Mouse (Mus musculus) megakaryocyte progenitor cell, adult 5-6 weeks (primary cell): ENCODE measurements around the gene Keg1. TPM values are rescaled to one million over a fixed set of nuclear protein-coding genes. Genes with fewer than 3 reads are reported as not detected.
"Not testable (repeated sequence)": the region's sequence is repeated elsewhere in the genome, so short reads cannot be mapped to it uniquely, and the experiment has no call there.

Source experiments
- ATAC-seq: replicated peaks from 2 replicates; pipeline ENCODE4 v1.8.0; 2016; ENCODE audit warnings: mild to moderate bottlenecking, moderate TSS enrichment, inconsistent platforms; ENCODE audit not compliant: poor library complexity
- total RNA-seq, 2 experiments: library from RNA; stranded (forward) in 1 of 2; stranded (reverse) in 1 of 2; fragments of 157-497, 149-512 nt in 1 of 2; fragments of 200-1000 nt in 1 of 2; gene quantifications; 2 replicates each; pipeline versions ENCODE4 v1.2.3 to v1.2.4; 2015 to 2017

The Keg1 gene
- total RNA-seq (2015) (not detected in 2 replicates), total RNA-seq (2017) (not detected in 2 replicates)

DNA sequence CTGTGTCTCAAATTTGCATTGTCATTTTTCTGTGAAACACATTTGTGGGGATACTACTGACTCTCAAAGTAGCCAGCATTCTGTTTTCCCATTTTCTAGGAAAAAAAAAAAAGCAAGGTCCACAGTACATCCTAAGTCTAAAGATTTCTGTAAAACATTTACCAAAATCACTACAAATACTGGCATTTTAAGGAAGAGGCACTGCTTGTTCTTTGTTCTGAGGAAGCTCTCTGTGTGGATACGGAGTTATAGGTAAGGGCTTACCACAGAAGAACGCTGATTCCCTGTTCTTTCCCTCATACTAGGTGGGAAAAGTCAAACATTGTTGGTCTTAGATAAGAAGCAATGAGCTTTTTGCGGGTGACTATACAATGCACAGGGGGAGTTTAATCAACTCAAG, at the start of gene Keg1:
TSS of gene Keg1 (plus strand) at position 197 of the 400 bp plus-strand sequence.
- no peak for ATAC-seq

DNA sequence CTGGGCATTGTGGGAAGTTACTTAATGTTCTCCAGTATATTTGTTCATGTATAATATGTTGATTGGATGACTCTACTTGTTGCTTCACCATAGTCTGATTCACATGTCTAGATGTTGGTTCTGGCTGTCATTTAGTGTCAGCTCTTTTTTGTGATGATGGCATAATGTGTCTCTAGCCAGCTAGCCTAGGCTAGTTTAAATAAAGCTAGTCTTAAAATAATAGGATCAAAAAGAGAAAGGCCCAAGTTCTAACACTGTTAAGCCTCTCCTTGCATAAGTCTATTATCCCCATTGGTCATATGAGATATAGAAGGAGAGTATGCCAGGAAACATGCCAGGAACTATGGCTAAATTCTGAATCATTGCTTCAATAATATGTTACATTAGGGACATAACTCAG, 46.1 kb upstream of the Keg1 start:
- ATAC-seq = no peak

DNA sequence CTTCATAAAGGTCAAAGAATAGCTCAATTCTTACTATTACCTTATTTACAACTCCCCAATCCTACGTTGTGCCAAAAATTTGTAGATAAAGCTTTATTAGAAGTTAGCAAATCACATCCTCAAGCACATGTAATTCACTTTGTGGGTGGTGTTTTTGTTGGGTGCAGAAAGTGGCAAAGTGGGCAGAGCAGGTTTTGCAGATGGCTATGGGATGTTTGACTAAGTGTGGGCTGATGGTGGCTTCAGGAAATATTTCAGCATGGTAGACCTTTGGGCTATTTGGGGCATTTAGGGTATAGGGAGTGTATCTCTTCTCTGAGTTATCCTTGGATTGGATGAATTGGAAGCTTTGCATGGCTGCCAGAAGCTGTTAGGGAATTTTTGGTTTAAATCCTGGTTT, 29.4 kb upstream of the Keg1 start:
- ATAC-seq = no peak

DNA sequence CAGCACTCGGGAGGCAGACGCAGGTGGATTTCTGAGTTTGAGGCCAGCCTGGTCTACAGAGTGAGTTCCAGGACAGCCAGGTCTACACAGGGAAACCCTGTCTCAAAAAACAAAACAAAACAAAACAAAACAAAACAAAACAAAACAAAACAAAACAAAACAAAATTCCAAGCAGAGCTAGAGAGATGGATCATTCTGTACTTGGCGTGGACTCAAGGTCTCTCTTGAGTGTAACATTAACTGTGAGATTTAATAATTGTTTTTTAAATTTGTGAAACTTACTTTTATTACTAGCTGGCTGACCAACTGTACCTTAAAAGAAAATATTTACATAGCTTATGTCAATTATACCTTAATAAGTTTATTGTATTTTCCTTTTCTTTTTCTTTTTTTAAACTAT, 27.0 kb upstream of the Keg1 start:
- not testable (repeated sequence) for ATAC-seq

DNA sequence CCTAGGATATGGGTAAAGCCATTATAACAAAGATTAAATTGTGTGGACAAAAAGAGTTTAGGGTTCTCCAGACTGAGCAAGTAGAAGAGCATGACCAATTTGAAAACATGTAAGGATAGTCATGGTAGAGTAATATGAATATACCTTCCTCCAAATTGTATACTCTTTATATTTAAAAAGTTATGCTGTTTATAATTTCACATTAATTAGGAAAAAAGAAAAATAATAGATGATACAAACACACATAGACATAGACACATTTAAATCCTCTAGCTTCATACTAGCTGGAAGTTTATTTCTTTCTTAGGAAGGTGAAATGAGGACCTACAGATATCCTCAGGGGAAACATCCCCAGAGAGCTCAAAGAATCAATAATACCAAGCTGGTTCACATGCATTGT, 25.4 kb upstream of the Keg1 start, which contains the start of gene Olfr1442:
TSS of gene Olfr1442 (plus strand) at position 301 of the 400 bp plus-strand sequence.
- ATAC-seq = no peak

DNA sequence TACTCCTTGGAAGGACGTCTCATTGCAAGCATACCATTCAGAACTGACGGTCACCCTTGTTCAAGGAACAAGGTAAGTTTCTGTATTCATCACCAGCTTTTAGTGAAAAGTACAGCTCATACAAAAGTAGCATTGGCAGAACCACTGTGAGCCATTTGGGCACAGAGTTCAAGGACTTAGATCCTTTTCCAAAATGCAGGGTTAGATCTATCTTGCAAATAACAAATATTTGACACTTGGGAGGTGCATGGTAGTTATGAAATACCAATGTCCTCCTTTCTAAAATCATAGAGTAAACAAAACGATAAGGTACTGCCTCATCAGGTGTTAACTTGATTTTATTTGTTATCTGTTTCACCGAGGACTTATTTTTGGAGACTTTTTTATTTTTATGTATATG, 24.5 kb upstream of the Keg1 start:
- no peak for ATAC-seq

DNA sequence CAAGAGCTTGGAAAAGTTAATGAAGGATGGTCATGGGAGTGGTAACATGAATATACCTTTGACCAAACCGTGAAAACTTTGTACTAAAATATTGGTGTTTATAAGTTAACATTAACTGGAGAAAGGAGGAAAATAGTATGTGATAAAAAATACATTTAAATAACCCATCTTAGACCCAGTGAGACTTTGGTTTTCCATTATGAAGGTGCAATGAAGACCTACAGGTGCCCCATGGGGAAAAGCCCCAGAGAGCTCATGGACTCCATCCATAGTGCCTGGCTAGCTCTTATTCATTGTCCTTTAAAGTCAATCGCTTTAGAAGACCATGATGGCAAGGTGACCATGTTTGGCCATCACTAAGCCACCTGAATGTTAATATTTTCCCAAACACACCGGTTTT, 17.8 kb upstream of the Keg1 start, which contains the start of gene Olfr1443:
TSS of gene Olfr1443 (plus strand) at position 301 of the 400 bp plus-strand sequence.
- no peak for ATAC-seq

DNA sequence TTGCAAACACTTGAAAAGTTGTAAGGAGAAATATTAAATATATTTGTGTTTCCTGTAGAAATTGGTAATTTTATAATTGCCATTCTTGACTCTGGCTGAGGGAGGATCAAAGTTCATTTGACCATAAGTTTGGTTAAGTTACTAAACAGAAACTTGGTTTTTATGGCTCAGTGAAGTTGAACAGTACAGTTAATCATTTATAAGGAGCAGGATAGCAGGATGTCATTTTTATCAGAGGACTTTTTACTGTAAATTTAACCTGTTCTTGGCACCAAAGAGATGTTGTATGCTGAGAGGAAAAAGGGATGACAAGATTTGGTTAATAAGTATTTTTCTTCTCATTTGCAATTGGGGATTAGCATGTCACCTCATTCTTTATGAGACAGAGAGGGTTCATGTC, 10.9 kb upstream of the Keg1 start:
- no peak for ATAC-seq

DNA sequence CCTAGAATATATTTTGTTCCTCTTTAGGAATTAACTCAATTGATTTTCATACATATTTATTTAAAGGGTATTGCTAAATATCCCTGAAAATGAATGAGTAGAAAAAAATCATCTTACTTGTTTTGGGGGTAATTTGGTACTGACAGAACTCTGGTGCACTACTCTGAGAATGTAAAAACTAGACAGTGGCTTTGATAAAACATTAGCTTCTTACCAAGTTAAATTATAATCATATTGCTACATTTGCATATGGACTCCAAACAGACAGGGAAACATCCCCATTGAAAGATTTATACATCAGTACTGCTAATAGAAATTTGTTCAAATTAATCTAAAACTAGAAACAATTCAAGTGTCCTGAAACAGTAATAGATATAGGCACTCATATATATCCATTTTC, 10.4 kb upstream of the Keg1 start:
- no peak for ATAC-seq

DNA sequence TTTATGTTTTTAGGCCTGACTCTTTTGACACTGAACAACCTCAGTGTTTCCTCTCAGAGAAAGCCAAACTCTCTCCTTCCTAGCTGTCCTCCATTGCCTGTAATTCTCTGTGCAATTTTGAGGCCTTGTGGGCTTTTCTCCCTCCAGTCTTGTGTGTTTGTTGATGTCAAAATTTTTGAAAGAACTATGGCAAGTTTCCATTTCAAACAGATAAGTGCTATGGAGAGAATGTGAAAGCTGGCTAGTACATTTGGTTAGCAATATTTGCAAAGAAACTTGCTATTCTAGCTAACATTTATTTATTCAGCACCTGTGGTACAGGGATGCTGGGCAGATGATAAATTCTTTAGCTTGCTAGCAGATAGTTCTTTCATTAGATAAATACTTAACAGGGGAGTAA, 635 bp downstream of the Keg1 start:
- no peak for ATAC-seq

DNA sequence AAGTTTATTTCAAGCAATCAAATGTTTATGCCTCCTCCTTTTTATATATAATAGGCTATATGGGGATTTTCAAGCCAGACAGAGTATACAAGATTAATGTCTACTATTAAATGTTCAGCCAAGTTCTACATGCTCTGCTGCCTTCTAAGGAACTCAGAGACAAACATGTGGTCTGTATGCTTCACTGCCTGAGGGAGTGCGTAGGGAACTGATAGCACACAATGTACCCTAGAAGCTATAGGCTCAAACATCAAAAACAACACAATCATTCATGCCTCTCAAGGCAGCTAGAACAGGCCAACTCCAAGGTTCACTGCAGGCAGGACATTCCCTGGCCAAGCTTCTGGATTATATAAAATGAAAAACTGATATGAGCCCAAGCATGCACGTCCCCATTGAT, 12.9 kb downstream of the Keg1 start:
- no peak for ATAC-seq

DNA sequence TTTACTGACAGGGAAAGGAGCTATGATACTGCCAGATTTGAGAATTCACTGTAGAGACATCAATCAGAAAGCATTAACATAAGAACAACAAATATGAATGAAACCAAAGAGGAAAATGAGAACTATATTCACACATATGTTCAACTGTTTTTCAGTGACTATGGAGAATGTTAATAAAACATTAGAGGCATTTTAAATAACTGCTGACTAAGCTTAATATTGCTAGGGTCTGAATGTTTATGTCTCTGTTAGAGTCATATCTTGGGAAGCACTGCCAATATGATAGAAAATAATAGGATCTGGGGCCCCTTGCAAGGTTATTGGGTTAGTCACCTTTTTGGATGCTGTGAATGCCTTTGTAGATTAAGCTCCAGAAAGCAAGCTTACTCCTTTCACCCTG, 13.4 kb downstream of the Keg1 start:
- ATAC-seq = no peak

DNA sequence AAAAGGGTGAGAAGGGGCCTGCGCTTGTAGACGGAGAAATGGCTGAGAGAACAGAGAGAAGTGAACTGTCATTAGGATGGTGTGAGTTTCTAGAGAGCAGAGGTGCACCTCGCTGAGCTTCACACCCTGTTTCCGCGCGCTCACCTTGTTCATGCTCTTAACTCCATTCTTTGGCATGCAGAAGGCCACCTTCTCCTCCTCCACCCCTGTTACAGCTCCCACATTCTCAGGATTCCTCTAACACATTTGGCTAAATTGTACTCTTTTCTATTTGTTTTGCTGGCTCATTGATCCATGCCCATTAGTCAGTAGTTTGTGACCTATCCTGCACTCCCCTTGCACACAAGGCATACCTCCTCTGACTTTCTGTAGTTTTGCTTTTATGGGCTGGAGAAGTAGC, 23.6 kb downstream of the Keg1 start:
- no peak for ATAC-seq

DNA sequence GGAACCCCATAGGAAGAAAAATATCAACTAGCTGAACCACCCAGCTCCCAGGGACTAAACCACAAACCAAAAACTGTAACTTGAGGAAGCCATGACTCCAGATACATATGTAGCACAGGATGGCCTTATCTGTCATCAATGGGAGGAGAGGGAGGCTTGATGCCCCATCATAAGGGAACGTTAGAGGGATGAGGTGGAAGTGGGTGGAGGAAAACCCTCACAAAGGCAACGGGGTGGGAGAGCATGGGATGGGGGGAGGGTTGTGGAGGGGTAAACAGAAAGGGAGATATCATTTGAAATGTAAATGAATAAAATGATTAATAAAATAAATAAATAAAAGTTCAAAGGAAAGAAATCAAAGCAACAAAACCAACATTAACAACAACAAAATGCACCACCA, 24.9 kb downstream of the Keg1 start:
- no peak for ATAC-seq

DNA sequence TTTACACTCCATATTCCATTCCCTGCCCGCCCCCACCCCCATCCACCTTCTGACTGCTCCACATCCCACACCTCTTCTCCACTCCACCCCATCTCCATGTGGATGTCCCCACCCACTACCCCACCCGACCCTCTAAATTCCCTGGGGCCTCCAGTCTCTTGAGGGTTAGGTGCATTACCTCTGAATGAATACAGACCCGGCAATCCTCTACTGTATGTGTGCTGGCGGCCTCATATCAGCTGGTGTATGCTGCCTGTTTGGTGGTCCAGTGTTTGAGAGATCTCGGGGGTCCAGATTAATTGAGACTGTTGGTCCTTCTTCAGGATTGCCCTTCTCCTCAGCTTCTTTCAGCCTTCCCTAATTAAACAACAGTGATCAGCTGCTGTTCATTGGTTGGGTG, 25.3 kb downstream of the Keg1 start:
- ATAC-seq = not testable (repeated sequence)

DNA sequence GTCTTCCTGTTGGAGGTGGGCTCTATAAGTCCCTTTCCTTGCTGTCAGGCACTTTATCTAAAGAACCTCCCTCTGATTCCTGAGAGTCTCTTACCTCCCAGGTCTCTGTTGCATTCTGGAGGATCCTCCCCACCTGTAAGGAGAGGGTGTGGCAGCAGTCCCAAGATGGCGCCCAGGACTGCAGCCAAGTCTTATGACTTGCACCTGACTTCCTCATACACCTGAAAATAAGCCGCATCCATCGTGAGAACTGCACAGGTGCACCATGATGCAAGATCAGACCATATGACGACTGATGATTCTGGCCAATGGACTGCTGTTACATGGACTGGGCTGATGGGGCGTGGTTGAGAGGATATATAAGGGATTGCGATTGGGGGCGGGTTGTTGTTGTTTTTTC, 26.0 kb downstream of the Keg1 start:
- ATAC-seq = not testable (repeated sequence)

DNA sequence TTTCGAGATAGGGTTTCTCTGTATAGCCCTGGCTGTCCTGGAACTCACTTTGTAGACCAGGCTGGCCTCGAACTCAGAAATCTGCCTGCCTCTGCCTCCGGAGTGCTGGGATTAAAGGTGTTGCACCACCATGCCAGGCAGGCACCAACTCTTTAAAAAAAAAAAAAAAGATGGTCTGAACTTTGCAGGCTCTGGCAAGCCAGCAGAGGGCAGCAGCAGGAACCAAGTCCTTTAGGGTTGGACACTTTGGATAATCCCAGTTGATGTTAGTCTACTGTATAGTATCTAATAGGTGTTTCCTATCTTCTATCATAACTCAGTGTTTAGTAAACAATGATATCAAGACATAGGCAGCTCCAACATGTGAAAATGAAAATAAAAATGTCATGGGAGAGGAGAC, 26.7 kb downstream of the Keg1 start:
- ATAC-seq = peak; percentile 93

DNA sequence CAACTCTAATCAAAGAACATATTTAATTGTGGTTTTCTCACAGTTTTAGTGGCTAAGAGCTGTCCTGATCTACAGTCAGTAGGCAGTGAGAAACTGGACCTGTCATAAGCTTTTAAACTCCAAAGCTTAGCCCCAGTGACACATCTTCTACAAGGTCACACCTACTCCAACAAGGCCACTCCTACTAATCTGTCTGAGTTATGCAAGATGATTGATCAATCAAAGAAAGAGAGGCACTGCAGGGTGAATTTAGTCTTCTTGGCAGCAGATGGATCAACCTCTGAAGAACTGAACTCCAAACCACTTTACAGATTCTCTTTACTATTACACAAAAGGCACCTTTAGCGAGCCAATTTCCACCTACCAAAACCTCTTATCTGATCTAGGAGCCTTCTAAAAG, 30.3 kb downstream of the Keg1 start:
- ATAC-seq = no peak

DNA sequence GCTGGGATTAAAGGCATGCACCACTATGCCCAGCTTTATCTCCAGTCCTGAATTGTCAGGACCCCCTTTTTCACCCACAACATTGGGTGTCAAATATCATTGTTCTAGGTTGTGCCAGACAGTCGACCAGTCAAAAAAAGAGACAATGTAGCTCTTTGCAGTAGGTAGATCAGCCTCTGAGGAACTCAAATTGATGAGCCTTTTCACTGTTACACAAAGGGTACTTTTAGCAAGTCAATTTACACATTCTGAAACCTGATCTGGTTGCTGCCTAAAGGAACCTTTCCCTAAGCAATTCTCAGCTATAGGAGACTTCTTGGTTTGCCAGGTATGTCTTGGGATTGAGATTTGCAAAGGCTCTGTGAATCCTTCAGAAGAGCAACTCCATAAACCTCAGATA, 35.5 kb downstream of the Keg1 start:
- no peak for ATAC-seq

DNA sequence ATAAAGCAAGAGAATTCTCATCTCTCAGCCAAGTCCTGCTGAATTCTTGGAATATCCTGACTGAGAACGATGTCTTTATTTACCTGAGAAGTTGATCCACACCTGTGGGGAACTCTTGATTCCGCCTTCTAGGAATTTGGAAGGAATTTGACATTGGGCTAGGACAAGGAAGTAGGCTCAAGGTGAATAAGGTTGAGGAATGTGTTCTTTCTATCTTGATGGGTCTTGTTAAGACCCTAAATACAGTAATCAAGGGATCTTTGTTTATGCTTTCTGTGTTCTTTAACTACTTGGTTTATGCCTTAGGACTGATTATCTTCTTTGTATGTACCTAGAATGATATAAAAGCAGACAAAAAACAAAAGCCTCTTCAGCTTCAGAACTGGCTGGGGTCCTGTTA, 36.4 kb downstream of the Keg1 start:
- no peak for ATAC-seq

DNA sequence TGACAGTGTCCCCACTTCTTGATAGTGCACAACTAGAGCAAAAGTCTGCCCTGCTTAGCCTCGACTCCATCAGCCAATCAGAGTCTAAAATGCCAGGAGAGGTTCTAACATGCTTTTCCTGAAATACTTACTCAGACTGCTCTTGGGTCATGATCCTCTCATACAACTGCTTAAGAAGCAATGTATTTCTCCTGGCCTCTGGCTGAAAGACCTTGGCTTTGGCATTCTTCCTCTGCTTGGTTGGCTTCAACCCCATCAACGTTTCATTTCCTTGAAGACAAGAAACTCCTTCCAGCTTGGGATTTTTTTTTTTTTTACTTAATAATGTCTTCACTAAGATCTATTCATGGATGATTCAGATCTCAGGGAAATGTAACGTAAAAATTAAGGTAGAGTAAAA, 60.7 kb downstream of the Keg1 start:
- ATAC-seq = no peak

DNA sequence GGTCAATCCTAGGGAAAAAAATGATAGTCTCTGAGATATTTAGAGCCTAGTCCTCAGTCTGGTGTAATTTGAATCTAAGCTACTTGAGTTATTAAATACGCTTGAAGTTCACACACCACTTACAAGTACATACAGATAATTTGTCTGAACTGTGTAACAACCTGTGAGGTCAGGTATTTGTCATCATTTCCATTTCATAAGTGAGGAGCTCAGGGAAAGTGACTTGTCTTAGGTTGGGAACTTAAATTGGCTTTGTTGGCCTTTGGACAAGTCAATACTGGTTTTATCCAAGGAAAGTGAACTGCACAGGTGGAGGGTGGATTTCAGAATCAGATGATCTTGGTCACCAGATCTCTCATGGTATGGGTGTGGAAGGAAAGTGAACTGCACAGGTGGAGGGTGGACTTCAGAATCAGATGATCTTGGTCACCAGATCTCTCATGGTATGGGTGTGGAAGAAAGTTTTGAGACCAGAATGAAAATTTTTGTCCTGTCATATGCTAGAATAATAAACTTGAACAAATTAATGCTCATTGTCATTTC, 63.4 kb downstream of the Keg1 start:
- ATAC-seq = no peak

DNA sequence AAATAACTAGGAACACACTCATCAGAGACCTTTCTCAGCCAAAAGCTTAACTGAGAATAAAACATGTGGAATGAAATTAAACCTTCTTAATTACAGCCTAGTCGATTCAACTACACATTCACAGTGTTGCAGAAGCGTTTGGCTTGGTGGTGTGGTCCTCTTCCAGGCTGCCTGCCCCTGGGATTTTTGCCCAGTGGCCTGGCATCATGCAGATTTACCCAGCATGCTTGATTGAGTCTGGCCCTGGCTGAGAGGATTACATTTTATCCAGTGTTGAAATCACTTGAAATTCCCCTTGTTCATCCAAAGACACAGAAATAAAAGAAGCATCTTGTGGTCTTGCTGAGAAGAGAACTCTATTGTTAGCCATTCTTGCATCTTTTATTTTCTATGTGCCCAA, 64.1 kb downstream of the Keg1 start:
- no peak for ATAC-seq
